Mouse (Mus musculus) ES-E14 (cell line): ENCODE results near the gene Zcchc3. TPM values are rescaled to one million over a fixed set of nuclear protein-coding genes. Genes with fewer than 3 reads are reported as not detected.

Experiments used
- DNase-seq: peaks from one replicate; pipeline ENCODE4 v3.0.0-alpha.2; 2013; ENCODE audit warnings: low read depth, low spot score
- H3K27ac ChIP-seq: 2 replicates; pipeline ENCODE4 v1.5.1; 2012; ENCODE audit warnings: low read depth, mild to moderate bottlenecking, low read length, moderate library complexity, mixed read lengths; ENCODE audit not compliant: poor library complexity, insufficient read depth, severe bottlenecking
- H3K36me3 ChIP-seq: 2 replicates; pipeline ENCODE4 v1.6.1; 2012; ENCODE audit warnings: mild to moderate bottlenecking, low read length, moderate library complexity, mixed read lengths; ENCODE audit not compliant: control insufficient read depth, poor library complexity, insufficient read depth, severe bottlenecking
- H3K4me1 ChIP-seq, 2 experiments: fragments of 150-350 bp in 1 of 2; sonication (generic) in 1 of 2; 2 replicates each; pipeline ENCODE4 v1.6.1; 2012; ENCODE audit warnings: low read length in 2 of 2, mild to moderate bottlenecking in 1 of 2, mixed read lengths in 1 of 2; ENCODE audit not compliant: control insufficient read depth in 2 of 2, insufficient read depth in 2 of 2, poor library complexity in 1 of 2
- H3K4me3 ChIP-seq, 2 experiments: fragments of 150-350 bp in 1 of 2; sonication (generic) in 1 of 2; 2 replicates each; pipeline ENCODE4 v1.5.1; 2012; ENCODE audit warnings: low read length in 2 of 2, low read depth in 1 of 2, mild to moderate bottlenecking in 1 of 2, mixed read lengths in 1 of 2; ENCODE audit not compliant: insufficient read depth in 1 of 2, poor library complexity in 1 of 2, severe bottlenecking in 1 of 2
- H3K9ac ChIP-seq: 2 replicates; pipeline ENCODE4 v1.6.1; 2012; ENCODE audit warnings: low read depth, mild to moderate bottlenecking, low read length, mixed read lengths; ENCODE audit not compliant: poor library complexity, insufficient read depth, severe bottlenecking
- H3K9me3 ChIP-seq: fragments of 150-350 bp; sonication (generic); 2 replicates; pipeline ENCODE4 v1.6.1; 2012; ENCODE audit warnings: low read depth, mild to moderate bottlenecking, low read length; ENCODE audit not compliant: control insufficient read depth, insufficient read depth
- CHD2 ChIP-seq: IDR thresholded peaks from 2 replicates; pipeline ENCODE4 v1.6.1; 2014; ENCODE audit warnings: mild to moderate bottlenecking, low read depth, low read length, inconsistent platforms
- HCFC1 ChIP-seq: IDR thresholded peaks from 2 replicates; pipeline ENCODE4 v1.6.1; 2012; ENCODE audit warnings: low read length, inconsistent platforms, borderline replicate concordance; ENCODE audit not compliant: insufficient read depth
- MAFK ChIP-seq: IDR thresholded peaks from 2 replicates; pipeline ENCODE4 v1.6.1; 2014; ENCODE audit warnings: mild to moderate bottlenecking, low read depth, low read length, inconsistent platforms; ENCODE audit not compliant: insufficient read depth
- ZC3H11A ChIP-seq: IDR thresholded peaks from 2 replicates; pipeline ENCODE4 v1.6.1; 2012; ENCODE audit warnings: low read depth, mild to moderate bottlenecking, inconsistent platforms, low read length, borderline replicate concordance
- ZNF384 ChIP-seq: IDR thresholded peaks from 2 replicates; pipeline ENCODE4 v1.6.1; 2012; ENCODE audit warnings: low read depth, low read length, inconsistent platforms
- in situ Hi-C, 2 experiments: fragments of 600-800 bp; cut with MboI; formaldehyde crosslinking; loops; one replicate each; pipeline ENCODE4 v1.15.1; 2025; ENCODE audit warnings: low sequenced_read_pairs in 2 of 2, inconsistent platforms in 1 of 2; ENCODE audit not compliant: unreplicated experiment in 2 of 2
- total RNA-seq: library from RNA; depleted of rRNA; stranded (reverse); fragments of 300-350 nt; gene quantifications from 2 replicates; pipeline ENCODE4 v1.2.3, GENCODE M21; 2012; rRNA removed

Gene Zcchc3
- 21.4 and 22.9 TPM in 2 replicates for total RNA-seq

DNA sequence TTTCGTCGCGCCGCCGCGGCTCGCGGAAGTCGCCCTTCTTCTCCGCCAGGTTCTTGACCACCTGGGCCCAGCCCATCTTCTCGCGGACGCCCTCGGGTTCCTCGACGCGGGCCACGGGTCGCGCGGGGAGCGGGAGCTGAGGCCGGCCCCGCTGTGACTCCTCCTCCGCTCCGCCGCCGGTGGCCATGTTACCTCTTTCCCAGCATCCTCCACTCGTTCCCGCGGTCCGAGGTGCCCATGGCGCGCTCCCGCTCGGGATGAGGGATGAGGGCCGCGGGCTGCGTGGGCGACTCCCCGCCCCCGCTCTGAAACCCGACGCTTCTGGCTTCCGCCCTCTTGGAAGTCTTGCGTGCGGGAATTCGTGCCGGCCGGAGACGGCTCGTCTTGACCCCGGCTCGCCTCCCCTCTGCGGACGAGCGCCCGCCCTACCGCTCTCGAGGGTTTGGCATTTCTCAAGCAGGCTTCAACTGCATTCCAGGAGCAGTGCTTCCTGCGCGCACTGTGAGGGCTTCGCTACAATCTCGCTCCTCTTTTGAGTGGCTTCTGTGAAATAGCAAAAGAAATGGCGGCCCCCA lies at the start of gene Zcchc3:
Gene Zcchc3 (minus strand): TSS at position 437 of the 575 bp plus-strand sequence.
- Histone ChIP-seq H3K27ac (peak within 1 kb of the TSS; percentile 75), H3K4me3 (peak within 1 kb of the TSS; percentile 69 to 81), H3K9ac (peak within 1 kb of the TSS; percentile 96), H3K4me1 (peaks cover 4 to 12% of the 10 kb centered on the region in 2 experiments; a peak in 2 of 4 replicates), H3K36me3 (peaks cover 3% of the 10 kb centered on the region; the same call in 1 of the 2 replicates), H3K9me3 (no peaks in the 10 kb centered on the region)
- peak; percentile 71 for DNase-seq
- TF ChIP-seq HCFC1, result peak; percentile 55; the same call in 1 of the 2 replicates
- TF ChIP-seq ZC3H11A, result no peak
- in situ Hi-C loops, result no loop called here

- in situ Hi-C loops, result no loop called here
- no peaks in the 10 kb centered on the region for H3K4me1 ChIP-seq
- no peak overlapping the region for H3K27ac ChIP-seq
- TF ChIP-seq MAFK (no peak), ZNF384 (no peak), HCFC1 (no peak), CHD2 (no peak), ZC3H11A (no peak)
- DNase-seq, result no peak
- no peak overlapping the region for H3K9ac ChIP-seq
- no peaks in the 10 kb centered on the region for H3K9me3 ChIP-seq
- H3K36me3 ChIP-seq, result no peaks in the 10 kb centered on the region
- no peak overlapping the region for H3K4me3 ChIP-seq
Observed at GRCm38 (mm10) chr2:152459241-152459640, 44.4 kb upstream of the Zcchc3 start.

DNA sequence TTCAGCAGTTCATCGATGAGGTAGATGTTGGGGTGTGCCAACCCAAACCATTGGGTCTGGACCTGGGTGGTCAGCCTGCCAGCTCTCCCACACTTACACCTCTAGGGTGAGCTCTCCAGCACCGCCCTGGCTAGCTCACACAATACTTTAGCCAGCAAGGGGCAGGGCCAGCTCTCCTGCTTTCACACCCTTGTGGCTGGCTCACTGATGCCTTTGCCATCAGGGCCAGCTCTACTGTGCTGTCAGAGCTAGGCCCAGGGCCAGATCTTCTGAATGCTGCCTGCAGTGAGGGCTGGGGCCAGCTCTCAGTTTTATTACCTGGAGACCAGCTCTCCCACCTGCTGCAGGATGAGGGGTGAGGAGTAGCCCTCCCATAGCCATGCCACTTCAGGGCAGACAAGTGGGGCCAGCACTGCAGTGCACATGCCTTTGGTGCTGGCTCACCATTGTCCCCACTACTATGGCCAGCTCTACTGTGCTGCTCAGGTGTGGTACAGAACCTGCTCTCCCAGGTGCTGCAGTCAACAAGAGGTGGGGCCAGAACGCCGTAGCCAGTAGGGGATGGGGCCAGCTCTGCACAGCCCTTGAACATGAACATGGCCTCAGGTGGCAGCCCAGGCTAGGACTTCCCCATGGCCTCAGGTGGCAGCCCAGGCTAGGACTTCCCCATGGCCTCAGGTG lies 37.4 kb upstream of the Zcchc3 start:
- no peaks in the 10 kb centered on the region for H3K36me3 ChIP-seq
- TF ChIP-seq CHD2, result no peak
- TF ChIP-seq HCFC1, result no peak
- no peak for TF ChIP-seq ZC3H11A
- no peak for TF ChIP-seq MAFK
- TF ChIP-seq ZNF384, result no peak
- in situ Hi-C loops, result no loop called here
- no peak overlapping the region for H3K9ac ChIP-seq
- H3K9me3 ChIP-seq, result no peaks in the 10 kb centered on the region
- H3K4me3 ChIP-seq, result no peak overlapping the region
- no peak for DNase-seq
- H3K4me1 ChIP-seq, result peaks cover 0 to 7% of the 10 kb centered on the region in 2 experiments; a peak in 1 of 4 replicates
- H3K27ac ChIP-seq, result no peak overlapping the region

GRCm38 (mm10) chr2:152450241-152450640 lies 35.4 kb upstream of the Zcchc3 start:
- Histone ChIP-seq H3K9ac (no peak overlapping the region), H3K9me3 (no peaks in the 10 kb centered on the region), H3K27ac (no peak overlapping the region), H3K36me3 (no peaks in the 10 kb centered on the region), H3K4me1 (peaks cover 0 to 7% of the 10 kb centered on the region in 2 experiments; a peak in 1 of 4 replicates), H3K4me3 (no peak overlapping the region)
- peak; percentile 53 for DNase-seq
- in situ Hi-C loops, result no loop called here
- TF ChIP-seq MAFK (no peak), HCFC1 (no peak), ZNF384 (no peak), ZC3H11A (no peak), CHD2 (no peak)

- peaks cover 0 to 8% of the 10 kb centered on the region in 2 experiments; a peak in 1 of 4 replicates for H3K4me1 ChIP-seq
- H3K9me3 ChIP-seq, result no peaks in the 10 kb centered on the region
- DNase-seq, result no peak
- H3K36me3 ChIP-seq, result no peaks in the 10 kb centered on the region
- in situ Hi-C loops, result no loop called here
- H3K9ac ChIP-seq, result no peak overlapping the region
- TF ChIP-seq ZNF384, result no peak
- H3K27ac ChIP-seq, result no peak overlapping the region
- H3K4me3 ChIP-seq, result no peak overlapping the region
Observed at GRCm38 (mm10) chr2:152447461-152447860, 32.6 kb upstream of the Zcchc3 start.
